Mouse (Mus musculus) left cerebral cortex, adult 9 months (tissue): ENCODE measurements around the gene Trim30a.
"Not testable (repeated sequence)": the region's sequence is repeated elsewhere in the genome, so short reads cannot be mapped to it uniquely, and the experiment has no call there.

ENCODE experiments used
- DNase-seq, 2 experiments: peaks; one replicate each; pipeline ENCODE4 v3.0.0; 2022; ENCODE audit warnings: low spot score in 2 of 2

The Trim30a gene

DNA sequence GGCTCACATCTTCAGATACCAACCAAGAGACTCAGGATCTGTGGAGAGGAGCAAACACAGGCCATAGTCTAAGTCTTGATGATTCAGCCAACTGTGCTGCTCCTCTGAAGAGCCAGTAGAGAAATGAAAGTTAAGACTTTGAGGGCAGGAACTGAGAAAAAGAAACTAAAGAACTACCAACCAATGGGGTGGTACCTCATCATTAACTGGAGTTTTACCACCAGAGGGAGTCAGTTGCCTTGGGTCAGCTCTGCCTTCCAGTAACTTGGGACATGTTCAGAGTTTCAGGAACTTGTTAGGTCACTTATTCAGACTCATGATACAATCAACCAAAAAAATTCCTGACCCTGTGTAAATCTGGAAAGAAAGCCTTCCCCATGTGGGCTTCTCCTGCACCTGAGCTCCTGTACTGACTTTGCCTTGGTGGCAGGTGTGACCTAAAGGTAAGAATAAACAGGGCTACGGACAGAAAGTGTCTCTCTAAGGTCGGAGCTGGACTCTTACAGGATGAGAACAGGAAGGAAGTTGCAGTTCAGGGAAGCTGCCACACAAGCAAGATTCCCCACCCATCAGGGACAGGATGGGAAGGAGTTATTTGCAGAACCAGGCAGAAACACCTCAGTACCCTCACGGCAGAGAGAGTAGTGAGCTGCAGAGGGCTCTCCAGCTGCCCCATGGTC lies at the start of gene Trim30a:
Gene Trim30a (minus strand): TSS at position 129 of the 680 bp plus-strand sequence.
- DNase-seq: peak in 1 of 2 experiments; percentile 5

DNA sequence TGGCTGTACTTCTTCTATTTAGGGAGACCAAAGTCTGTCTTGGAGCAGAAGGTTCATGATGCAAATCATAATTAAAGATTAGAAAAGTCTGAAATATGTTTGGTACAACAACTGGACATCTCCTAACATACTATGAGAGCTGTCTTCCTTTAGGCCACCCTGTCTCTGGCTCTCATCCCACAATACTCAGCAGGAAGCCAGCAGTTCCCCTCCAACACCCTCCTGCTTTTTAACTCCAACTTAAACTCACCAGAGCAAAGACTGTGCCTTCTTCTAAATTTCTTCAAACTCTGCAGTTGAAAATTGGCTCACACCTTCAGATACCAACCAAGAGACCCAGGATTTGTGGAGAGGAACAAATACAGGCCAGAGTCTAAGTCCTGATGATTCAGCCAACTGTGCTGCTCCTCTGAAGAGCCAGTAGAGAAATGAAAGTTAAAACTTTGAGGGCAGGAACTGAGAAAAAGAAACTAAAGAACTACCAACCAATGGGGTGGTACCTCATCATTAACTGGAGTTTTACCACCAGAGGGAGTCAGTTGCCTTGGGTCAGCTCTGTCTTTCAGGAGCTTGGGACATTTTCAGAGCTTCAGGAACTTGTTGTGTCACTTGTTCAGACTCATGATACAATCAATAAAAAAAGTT lies 42.5 kb upstream of the Trim30a start, which contains the start of gene Trim30d:
Gene Trim30d (minus strand): TSS at position 429 of the 645 bp plus-strand sequence.
- DNase-seq: not testable (repeated sequence)

DNA sequence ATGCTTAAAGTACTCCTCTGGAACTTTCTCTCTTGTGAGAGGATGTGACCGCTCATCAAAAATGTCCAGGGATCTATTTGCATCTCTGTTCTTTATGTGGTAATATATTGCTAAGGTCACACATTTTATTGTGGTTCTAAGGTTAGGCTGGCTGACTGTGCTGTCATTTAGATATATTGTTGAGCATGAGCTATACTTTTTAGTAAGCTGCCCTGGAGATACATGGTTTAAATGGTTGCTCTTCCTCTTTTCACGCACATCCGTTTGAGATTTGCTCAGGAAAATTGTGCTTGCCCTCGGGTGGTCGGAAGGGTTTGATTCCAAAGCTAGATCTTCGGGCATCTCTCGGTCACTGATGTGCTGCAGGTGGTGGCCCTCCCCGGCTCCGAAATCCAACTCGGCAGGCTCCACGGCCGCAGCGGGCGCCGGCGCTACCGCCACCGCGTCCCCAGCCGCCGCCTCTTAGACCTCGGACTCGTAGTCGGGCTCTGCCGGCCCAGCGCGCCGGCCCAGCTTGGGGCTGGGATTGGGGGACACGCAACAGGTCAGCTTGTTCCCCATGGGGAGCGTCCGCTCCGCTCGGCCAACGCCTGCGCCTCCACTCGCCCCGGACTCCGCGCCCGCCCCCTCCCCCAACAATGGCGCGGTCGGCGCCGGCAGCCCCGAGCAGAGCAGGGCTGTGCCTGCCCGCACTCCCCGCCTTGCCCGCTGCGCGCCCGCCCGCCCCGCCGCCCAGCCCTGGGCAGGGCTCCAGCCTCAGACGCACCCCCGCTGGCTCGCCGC lies 36.8 kb upstream of the Trim30a start:
- no peak for DNase-seq

DNA sequence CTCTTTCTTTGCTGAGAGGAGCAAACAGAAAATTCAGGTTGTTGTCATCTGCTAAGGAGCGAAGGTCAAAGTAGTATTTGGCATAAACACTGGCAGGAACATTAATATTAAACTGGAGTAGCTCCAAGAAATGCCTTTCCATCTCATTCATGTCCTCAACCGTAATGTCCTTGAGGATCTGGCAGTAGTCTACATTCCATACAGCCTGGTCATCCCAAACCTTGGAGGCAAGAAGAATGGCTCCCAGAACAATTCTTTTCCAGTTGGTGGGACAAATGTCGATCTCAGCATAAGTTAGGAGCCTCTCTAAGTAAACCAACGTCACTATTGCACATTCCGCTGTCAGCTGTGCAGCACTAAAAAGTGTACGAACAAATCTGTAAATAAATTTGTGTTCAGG lies 36.2 kb upstream of the Trim30a start:
- not testable (repeated sequence) for DNase-seq

DNA sequence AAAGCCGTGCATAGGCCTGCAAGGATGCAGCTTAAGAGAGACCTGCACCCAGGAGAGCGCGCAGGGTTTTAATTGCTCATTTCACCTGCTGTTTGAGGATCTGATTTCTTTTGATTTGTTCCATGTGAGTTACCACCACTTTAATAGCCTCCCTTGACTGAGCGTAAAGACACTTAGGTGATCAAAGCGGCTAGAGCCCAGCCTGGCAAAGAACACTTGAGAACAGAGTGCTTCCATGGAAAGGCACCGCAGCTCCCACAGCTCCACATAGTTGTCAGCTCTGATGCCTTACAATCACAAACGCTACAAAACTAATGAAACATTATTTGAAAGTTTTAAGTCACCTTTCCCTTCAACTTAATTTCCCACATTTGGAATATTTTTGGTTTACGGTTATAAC lies 34.5 kb upstream of the Trim30a start:
- DNase-seq: not testable (repeated sequence)

DNA sequence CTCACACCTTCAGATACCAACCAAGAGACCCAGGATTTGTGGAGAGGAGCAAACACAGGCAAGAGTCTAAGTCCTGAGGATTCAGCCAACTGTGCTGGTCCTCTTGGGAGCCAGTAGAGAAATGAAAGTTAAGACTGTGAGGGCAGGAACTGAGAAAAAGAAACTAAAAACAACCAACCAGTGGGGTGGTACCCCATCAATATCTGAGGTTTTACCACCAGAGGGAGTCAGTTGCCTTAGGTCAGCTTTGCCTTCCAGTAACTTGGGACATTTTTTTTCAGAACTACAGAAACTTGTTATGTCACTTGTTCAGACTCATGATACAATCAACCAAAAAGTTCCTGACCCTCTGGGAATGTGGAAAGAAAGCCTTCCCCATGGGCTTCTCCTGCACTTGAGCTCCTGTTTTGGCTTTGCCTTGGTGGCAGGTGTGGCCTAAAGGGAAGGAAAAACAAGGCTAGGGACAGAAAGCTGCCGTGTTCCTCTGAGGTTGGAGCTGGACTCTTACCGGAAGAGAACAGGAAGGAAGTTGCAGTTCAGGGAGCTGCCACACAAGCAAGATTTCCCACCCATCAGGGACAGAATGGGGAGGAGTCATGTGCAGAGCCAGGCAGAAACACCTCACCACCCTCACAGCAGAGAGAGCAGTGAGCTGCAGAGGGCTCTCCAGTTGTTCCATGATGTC lies 18.9 kb downstream of the Trim30a start:
- no peak for DNase-seq

DNA sequence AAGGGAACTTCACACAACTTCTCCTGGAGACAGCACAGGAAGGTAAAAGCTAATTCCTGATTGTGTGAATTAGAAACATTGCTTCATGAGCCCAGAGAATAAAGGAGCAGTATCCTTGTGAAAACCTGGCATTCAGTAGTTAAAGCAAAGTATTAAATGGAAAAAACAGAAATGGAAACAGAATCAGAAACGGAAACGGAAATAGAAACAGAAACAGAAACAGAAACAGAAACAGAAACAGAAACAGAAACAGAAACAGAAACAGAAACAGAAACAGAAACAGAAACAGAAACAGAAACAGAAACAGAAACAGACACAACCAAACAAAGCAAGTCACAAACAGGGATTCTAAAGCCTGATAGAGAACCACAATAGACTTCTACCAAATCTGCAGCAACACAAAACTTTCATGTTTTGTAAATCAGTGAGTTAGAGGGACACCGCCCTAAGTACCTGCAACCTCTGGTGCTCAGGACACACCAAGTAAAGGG lies 60.5 kb downstream of the Trim30a start:
- no peak for DNase-seq

DNA sequence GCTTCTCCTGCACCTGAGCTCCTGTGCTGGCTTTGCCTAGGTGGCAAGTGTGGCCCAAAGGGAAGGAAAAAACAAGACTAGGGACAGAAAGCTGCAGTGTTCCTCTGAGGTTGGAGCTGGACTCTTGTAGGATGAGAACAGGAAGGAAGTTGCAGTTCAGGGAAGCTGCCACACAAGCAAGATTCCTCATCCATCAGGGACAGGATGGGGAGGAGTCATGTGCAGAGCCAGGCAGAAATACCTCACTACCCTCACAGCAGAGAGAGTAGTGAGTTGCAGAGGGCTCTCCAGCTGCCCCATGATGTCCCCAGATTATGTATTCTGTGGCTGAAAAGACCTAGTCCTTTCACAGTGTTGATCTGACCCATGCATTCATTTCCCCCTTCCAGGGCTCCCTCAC lies 63.9 kb downstream of the Trim30a start:
- no peak for DNase-seq

DNA sequence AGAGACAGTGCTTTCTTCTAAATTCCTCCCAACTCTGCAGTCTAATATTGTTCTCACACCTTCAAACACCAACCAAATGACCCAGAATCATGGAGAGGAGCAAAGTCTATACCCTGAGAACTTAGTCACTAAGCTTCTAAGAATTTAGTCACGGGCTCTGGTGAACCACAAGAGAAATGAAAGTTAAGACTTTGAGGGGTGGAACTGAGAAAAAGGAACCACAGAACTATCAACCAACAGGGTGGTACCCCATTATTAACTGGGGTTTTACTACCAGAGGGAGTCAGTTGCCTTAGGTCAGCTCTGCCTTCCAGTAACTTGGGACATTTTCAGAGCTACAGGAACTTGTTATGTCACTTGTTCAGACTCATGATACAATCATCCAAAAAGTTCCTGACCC lies 64.3 kb downstream of the Trim30a start, which contains the start of gene Trim30c:
Gene Trim30c (minus strand): TSS at position 140 of the 400 bp plus-strand sequence.
- no peak for DNase-seq

DNA sequence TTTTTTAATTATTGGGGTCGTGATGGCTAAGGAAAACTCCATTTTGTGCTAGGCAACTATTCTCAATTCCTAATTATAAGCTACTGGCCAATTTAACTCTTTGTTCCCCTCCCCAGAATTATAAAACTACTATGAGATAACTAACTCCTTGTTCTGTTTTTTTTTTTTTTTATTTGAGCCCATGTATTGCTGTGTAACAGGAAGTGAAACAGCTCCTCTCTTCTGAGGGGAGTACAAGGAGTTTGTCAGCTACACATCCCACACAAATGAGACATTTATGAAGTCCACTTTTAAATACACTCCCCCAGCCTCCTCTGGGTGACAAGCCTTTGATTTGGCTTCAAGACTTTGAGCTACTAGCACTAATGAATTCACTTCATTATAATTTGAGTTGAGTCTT lies 66.5 kb downstream of the Trim30a start:
- DNase-seq: no peak

DNA sequence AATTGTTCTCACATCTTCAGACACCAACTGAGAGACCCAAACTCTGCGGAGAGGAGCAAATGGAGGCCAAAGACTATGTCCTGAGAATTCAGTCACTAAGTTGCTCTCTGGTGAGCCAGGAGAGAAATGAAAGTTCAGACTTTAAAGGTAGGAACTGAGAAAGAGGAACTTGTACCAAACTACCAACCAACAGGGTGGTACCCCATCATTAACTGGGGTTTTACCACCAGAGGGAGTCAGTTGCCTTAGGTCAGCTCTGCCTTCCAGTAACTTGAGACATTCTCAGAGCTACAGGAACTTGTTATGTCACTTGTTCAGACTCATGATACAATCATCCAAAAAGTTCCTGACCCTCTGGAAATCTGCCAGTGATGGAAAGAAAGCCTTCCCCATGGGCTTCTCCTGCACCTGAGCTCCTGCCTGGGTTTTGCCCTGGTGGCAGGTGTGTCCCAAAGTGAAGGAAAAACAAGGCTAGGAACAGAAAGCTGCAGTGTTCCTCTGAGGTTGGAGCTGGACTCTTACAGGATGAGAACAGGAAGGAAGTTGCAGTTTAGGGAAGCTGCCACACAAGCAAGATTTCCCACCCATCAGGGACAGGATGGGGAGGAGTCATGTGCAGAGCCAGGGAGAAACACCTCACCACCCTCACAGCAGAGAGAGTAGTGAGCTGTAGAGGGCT lies 95.1 kb downstream of the Trim30a start, which contains the start of gene Trim30b:
Gene Trim30b (minus strand): TSS at position 149 of the 679 bp plus-strand sequence.
- DNase-seq: peak in 1 of 2 experiments; percentile 10

DNA sequence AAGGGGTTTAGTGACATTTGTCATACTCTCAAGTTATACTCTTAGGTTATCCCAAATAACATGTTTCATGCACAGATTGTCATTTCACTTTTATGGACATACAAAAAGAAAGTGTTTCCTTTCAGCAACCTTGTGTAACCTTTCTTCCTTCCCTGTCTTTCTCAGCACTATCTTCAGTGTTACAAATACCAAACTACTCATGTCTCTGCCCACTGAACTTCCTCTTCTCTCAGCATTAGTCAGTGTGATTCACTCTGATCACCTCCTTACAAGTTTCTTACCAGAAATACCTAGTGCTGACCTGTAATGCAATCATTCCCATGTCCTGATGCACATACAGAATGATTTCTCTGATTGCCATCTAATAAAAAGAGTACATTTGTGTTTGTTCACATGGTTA lies 98.7 kb downstream of the Trim30a start:
- no peak for DNase-seq
